Mouse (Mus musculus): ENCODE measurements around the gene Pik3c2b.

- peak; percentile 95 for TF ChIP-seq CTCF (conservative IDR thresholded peaks at IDR 0.05; ENCODE audit: low read length)
- no peak for TF ChIP-seq NANOG (IDR thresholded peaks at IDR 0.05; ENCODE audit: borderline replicate concordance, low read length)
Observed at GRCm38 (mm10) chr1:133051829-133052228, 6.4 kb downstream of the Pik3c2b start.
